Mouse (Mus musculus) stomach, postnatal 0 days (tissue): ENCODE measurements around the gene Tardbp. TPM values are rescaled to one million over a fixed set of nuclear protein-coding genes. Genes with fewer than 3 reads are reported as not detected.

Experiments used
- ATAC-seq: fragments of 200-750 bp; cut with Nextera tagmentation; 2 replicates; pipeline ENCODE4 v1.8.0; 2017; ENCODE audit not compliant: low FRiP score, low TSS enrichment
- DNase-seq: peaks from one replicate; pipeline ENCODE4 v3.0.0-alpha.2; 2016; ENCODE audit warnings: low spot score
- H3K27ac ChIP-seq: fragments of 300-500 bp; sonication (generic); replicated peaks from 2 replicates; pipeline ENCODE4 v1.5.1; 2014; ENCODE audit warnings: mild to moderate bottlenecking, control low read depth
- H3K27me3 ChIP-seq: fragments of 300-500 bp; sonication (generic); 2 replicates; pipeline ENCODE4 v1.6.1; 2014; ENCODE audit warnings: low read length; ENCODE audit not compliant: control insufficient read depth, insufficient read depth
- H3K36me3 ChIP-seq: fragments of 300-500 bp; sonication (generic); 2 replicates; pipeline ENCODE4 v1.6.1; 2014; ENCODE audit warnings: low read length, mixed read lengths; ENCODE audit not compliant: control insufficient read depth, insufficient read depth
- H3K4me1 ChIP-seq: fragments of 300-500 bp; sonication (generic); replicated peaks from 2 replicates; pipeline ENCODE4 v1.6.1; 2014; ENCODE audit warnings: antibody characterized with exemption; ENCODE audit not compliant: control insufficient read depth, insufficient read depth
- H3K4me2 ChIP-seq: fragments of 300-500 bp; sonication (generic); replicated peaks from 2 replicates; pipeline ENCODE4 v1.6.1; 2014; ENCODE audit warnings: low read depth, mild to moderate bottlenecking, control low read depth, moderate library complexity
- H3K4me3 ChIP-seq: fragments of 300-500 bp; sonication (generic); 2 replicates; pipeline ENCODE4 v1.5.1; 2014; ENCODE audit warnings: low read depth, low read length, control low read depth
- H3K9ac ChIP-seq: fragments of 300-500 bp; sonication (generic); 2 replicates; pipeline ENCODE4 v1.6.1; 2014; ENCODE audit warnings: mild to moderate bottlenecking, low read length, control low read depth, mixed read lengths
- H3K9me3 ChIP-seq: fragments of 300-500 bp; sonication (generic); 2 replicates; pipeline ENCODE4 v1.6.1; 2016; ENCODE audit warnings: low read length; ENCODE audit not compliant: control insufficient read depth
- CTCF ChIP-seq: IDR thresholded peaks from 2 replicates; pipeline ENCODE4 v1.5.1; 2016; ENCODE audit warnings: antibody characterized with exemption, low read depth, mild to moderate bottlenecking, moderate library complexity
- EP300 ChIP-seq: optimal IDR thresholded peaks from 2 replicates; pipeline ENCODE3; 2016; ENCODE audit warnings: antibody characterized with exemption
- WGBS: fragments of 180-500 bp; shearing (Covaris S2); extraction: QIAGEN DNeasy Blood & Tissue Kit; methylation state at CpG from one replicate; pipeline ENCODE4 v1.1.7; 2014; 5-methylcytosine and 5-hydroxymethylcytosine counted together
- polyA plus RNA-seq: library from polyadenylated mRNA; unstranded; fragments of >200 nt; fragmentation: Nextera tagmentation; extraction: Ambion mirVana; gene quantifications from 2 replicates; pipeline ENCODE4 v1.2.1, GENCODE M21; 2015

Gene Tardbp
- polyA plus RNA-seq, 1 experiment from 2014 or later: 106 TPM

DNA sequence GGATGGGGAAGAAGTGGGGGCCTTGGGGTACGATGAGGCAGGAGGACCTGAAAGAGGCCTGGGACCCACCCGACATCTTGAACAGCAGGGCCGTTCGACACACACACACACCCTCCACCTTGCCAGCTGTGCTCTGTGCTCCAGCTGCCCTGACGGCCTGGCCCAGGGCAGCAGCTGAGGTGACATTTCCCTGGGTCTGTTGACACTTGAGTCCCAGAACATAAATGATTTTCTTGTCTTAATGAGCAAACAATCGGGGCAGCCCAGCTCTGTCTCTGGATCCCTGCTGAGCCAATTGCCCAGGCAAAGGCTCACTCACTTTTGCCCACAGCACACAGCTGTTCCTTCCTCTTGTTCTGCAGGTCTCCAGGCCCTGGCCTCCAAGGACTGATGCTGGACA, 37.2 kb upstream of the Tardbp start:
- Histone ChIP-seq H3K4me3 (no peak overlapping the region), H3K9ac (no peak overlapping the region), H3K36me3 (no peaks in the 10 kb centered on the region), H3K27ac (no peak overlapping the region), H3K4me1 (no peaks in the 10 kb centered on the region), H3K27me3 (no peaks in the 10 kb centered on the region), H3K9me3 (no peaks in the 10 kb centered on the region), H3K4me2 (no peak overlapping the region)
- TF ChIP-seq EP300: no peak
- no peak for TF ChIP-seq CTCF
- ATAC-seq: peak; percentile 71
- DNase-seq: peak; percentile 57
- WGBS: 38% methylated on average over 6 of the region's 6 CpGs

DNA sequence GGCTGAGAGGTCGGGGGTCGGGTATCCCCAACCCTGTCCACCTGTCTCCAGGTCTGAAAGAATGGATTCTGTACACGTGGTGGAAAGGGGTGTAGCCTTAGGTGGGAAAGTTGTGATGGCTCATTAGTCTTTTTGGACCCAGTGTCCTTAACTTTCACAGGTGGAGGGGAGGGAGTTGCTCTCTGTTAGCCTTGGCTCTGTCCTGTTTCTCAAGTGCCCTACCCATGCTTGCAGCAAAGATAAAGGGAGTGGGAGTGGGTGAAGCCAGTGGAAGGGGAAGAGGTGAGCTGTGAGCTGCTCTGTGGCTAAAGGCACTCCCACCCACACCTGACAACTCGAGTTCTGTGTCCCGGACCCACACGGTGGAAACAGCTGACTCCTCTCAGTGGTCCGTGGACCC, 36.5 kb upstream of the Tardbp start:
- Histone ChIP-seq H3K27me3 (no peaks in the 10 kb centered on the region), H3K27ac (no peak overlapping the region), H3K4me3 (no peak overlapping the region), H3K9ac (no peak overlapping the region), H3K4me1 (no peaks in the 10 kb centered on the region), H3K9me3 (no peaks in the 10 kb centered on the region), H3K4me2 (no peak overlapping the region), H3K36me3 (no peaks in the 10 kb centered on the region)
- no peak for ATAC-seq
- TF ChIP-seq EP300: no peak
- TF ChIP-seq CTCF: no peak
- 39% methylated on average over 7 of the region's 7 CpGs for WGBS
- no peak for DNase-seq

DNA sequence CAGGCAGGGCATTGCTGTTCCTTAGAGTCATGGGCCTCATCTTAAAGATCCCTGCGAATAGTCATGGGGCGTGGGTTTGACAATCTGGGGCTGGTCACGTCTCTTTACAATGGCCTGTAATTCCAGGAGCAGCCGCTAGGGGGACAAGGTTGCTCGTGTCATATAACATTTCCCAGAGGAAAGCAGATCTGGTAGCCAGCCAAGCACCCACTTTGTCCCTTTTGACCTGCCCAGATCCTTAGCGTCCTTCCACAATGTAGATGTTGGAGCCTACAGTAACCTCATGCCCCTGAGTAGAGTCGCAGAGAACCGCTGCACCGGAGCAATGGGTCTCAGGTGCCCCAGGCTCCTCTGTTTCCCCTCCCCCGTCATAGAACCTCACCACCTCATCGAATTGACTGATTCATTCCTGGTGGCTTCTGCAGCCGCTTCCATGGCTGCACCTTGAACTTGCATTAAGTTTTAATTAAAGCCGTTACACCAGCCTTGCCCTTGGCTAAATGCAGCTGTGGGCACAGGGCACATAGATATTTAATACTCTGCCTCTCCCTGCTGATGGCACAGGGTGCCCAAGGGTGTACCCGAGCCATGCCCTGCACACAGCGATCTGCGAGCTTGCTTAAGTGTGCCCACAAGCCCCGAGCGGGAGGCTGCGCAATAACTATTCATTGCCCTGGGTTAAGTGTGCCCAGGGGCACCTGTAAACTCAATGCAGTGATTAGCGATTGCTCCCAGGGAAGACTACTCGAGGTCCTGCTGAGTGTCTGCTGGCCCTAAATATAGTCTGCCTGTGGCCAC, 35.5 kb upstream of the Tardbp start:
- TF ChIP-seq EP300 (no peak), CTCF (peak; percentile 85)
- H3K4me2 ChIP-seq: no peak overlapping the region
- H3K4me3 ChIP-seq: no peak overlapping the region
- ATAC-seq (peak; percentile 8; the same call in 1 of the 2 replicates), DNase-seq (peak; percentile 80)
- no peaks in the 10 kb centered on the region for H3K9me3 ChIP-seq
- H3K9ac ChIP-seq: no peak overlapping the region
- 38% methylated on average over 21 of the region's 21 CpGs for WGBS
- no peaks in the 10 kb centered on the region for H3K4me1 ChIP-seq
- no peaks in the 10 kb centered on the region for H3K36me3 ChIP-seq
- no peak overlapping the region for H3K27ac ChIP-seq
- H3K27me3 ChIP-seq: no peaks in the 10 kb centered on the region

DNA sequence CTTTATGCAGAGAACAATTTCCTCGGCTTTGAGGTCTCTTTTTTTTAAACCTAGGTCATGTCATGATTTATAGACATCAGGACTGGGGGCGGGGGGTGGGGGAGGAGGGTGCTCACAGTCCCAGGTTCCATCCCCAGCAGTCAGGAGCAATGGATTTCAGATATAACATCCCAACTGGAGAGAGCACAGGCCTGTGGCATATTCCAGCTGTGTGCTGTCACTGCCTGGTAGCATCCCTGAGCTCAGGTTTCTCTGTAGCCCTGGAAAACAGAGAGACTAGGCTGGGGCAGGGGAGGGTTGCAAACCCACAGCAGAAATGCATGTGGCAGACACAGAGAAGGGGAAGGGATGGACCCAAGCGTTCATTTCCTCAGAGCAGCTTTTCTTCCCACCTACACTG, 33.4 kb upstream of the Tardbp start:
- Histone ChIP-seq H3K4me1 (no peaks in the 10 kb centered on the region), H3K4me2 (no peak overlapping the region), H3K9ac (no peak overlapping the region), H3K4me3 (no peak overlapping the region), H3K27ac (no peak overlapping the region), H3K9me3 (no peaks in the 10 kb centered on the region), H3K27me3 (no peaks in the 10 kb centered on the region), H3K36me3 (no peaks in the 10 kb centered on the region)
- DNase-seq (no peak), ATAC-seq (no peak)
- TF ChIP-seq CTCF: no peak
- no peak for TF ChIP-seq EP300
- WGBS: 35% methylated on average over 3 of the region's 3 CpGs

DNA sequence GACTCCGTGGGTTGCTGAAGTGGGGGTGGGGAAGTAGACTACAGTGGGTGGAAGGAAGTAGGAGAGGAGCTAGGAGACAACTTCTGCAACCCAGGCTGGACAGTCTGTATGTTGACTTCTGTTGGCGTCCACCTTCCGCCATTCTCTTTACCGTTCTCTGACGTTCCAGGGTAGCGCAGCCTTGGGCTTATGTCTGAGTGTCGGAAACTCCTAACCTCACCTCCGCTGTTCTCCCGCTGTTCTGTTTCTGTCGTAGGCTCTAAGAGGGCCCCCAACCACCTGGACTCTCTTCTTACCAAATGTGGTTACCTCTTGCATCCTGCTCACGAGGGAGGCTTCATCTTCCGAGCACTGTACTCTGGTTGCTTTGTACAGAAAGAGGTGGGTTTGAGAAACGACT, 31.0 kb upstream of the Tardbp start:
- no peaks in the 10 kb centered on the region for H3K27me3 ChIP-seq
- no peak overlapping the region for H3K9ac ChIP-seq
- no peaks in the 10 kb centered on the region for H3K36me3 ChIP-seq
- no peaks in the 10 kb centered on the region for H3K4me1 ChIP-seq
- H3K4me3 ChIP-seq: no peak overlapping the region
- no peak for ATAC-seq
- no peaks in the 10 kb centered on the region for H3K9me3 ChIP-seq
- DNase-seq: no peak
- 79% methylated on average over 13 of the region's 13 CpGs for WGBS
- H3K4me2 ChIP-seq: no peak overlapping the region
- no peak overlapping the region for H3K27ac ChIP-seq
- no peak for TF ChIP-seq CTCF
- TF ChIP-seq EP300: no peak

DNA sequence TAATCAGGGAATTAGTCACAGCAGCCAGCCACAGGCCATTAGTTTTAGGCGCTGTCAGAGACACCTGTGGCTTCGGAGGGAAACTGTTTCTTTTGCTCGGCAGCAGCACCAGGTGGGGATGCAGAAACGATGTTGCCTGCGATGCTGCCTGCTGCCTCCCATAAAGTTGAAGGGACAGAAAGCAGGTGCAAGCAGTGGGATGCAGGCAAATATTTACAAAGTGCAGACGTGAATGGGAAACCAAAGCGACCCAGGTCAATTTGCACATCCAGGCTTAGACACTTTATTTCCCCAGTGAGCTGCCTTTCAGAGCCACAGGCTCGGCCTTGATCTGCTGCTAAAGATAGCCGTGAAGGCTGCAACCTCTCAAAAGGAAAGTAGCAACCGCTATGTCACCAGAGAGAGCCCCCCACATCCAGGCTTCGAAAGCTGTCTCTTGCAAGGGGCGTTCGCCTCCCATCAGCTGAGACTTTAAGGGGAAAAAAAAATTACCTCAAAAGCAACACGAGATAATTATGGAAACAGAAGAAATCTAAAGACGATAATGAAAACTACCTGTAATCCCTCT, 30.0 kb upstream of the Tardbp start:
- H3K4me1 ChIP-seq: no peaks in the 10 kb centered on the region
- H3K4me2 ChIP-seq: no peak overlapping the region
- H3K4me3 ChIP-seq: 0 out of 2 replicates have a peak overlapping the region, but pooled peaks have one; percentile 4
- H3K36me3 ChIP-seq: no peaks in the 10 kb centered on the region
- ATAC-seq (no peak), DNase-seq (no peak)
- no peaks in the 10 kb centered on the region for H3K9me3 ChIP-seq
- no peaks in the 10 kb centered on the region for H3K27me3 ChIP-seq
- TF ChIP-seq CTCF (no peak), EP300 (no peak)
- no peak overlapping the region for H3K27ac ChIP-seq
- 13% methylated on average over 15 of the region's 15 CpGs for WGBS
- H3K9ac ChIP-seq: no peak overlapping the region
